Mouse (Mus musculus) midbrain, embryonic 10.5 days (tissue): ENCODE measurements around the gene Ctbp1. TPM values are rescaled to one million over a fixed set of nuclear protein-coding genes. Genes with fewer than 3 reads are reported as not detected.

Source experiments
- DNase-seq: peaks from one replicate; pipeline ENCODE4 v3.0.0-alpha.2; 2017; ENCODE audit warnings: low spot score
- H3K27ac ChIP-seq: fragments of 300-500 bp; sonication (generic); replicated peaks from 2 replicates; pipeline ENCODE4 v1.5.1; 2016; ENCODE audit warnings: mild to moderate bottlenecking
- H3K27me3 ChIP-seq: fragments of 300-500 bp; sonication (generic); 2 replicates; pipeline ENCODE4 v1.6.1; 2016; ENCODE audit warnings: low read depth, mild to moderate bottlenecking; ENCODE audit not compliant: poor library complexity, severe bottlenecking
- H3K36me3 ChIP-seq: fragments of 300-500 bp; sonication (generic); 2 replicates; pipeline ENCODE4 v1.6.1; 2016; ENCODE audit warnings: mild to moderate bottlenecking, moderate library complexity
- H3K4me1 ChIP-seq: fragments of 300-500 bp; sonication (generic); 2 replicates; pipeline ENCODE4 v1.6.1; 2016
- H3K4me3 ChIP-seq: fragments of 300-500 bp; sonication (generic); 2 replicates; pipeline ENCODE4 v1.5.1; 2016; ENCODE audit warnings: mild to moderate bottlenecking, moderate library complexity
- H3K9me3 ChIP-seq: fragments of 300-500 bp; sonication (generic); replicated peaks from 2 replicates; pipeline ENCODE4 v1.6.1; 2016; ENCODE audit warnings: mild to moderate bottlenecking
- WGBS: fragments of 180-500 bp; shearing (Covaris S2); methylation state at CpG from one replicate; pipeline ENCODE4 v1.1.7; 2016; 5-methylcytosine and 5-hydroxymethylcytosine counted together
- polyA plus RNA-seq: library from polyadenylated mRNA; unstranded; fragments of >200 nt; fragmentation: Nextera tagmentation; extraction: Ambion mirVana; gene quantifications from 2 replicates; pipeline ENCODE4 v1.2.1, GENCODE M21; 2016

The Ctbp1 gene
- polyA plus RNA-seq, 1 experiment from 2014 or later = 484 TPM

DNA sequence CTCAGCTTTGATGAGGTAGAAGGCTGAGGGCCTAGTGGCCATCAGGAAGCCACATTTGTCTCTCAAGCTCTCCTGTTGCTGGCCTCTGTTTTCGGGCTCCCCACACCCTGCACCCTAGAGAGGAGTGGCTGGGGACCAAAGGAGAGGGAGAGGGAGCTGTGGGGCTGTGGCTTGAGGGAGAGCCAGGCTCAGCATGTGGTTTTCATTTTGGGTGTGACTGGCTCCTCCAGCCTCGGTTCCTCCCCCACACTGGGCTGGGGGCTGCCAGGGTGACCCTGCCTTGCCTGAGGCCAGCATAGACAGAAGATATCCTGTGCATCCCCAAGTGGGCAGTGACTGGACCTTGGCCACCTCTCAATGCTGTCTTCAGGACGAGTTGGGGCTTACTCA is 36.5 kb downstream of the Ctbp1 start:
- no peak overlapping the region for H3K27ac ChIP-seq
- H3K4me1 ChIP-seq = peaks cover 6% of the 10 kb centered on the region; the same call in 1 of the 2 replicates
- H3K27me3 ChIP-seq = no peaks in the 10 kb centered on the region
- peaks cover 22% of the 10 kb centered on the region for H3K36me3 ChIP-seq
- H3K4me3 ChIP-seq = no peak overlapping the region
- no peak for DNase-seq
- 71% methylated on average over 3 of the region's 3 CpGs for WGBS
- no peaks in the 10 kb centered on the region for H3K9me3 ChIP-seq

DNA sequence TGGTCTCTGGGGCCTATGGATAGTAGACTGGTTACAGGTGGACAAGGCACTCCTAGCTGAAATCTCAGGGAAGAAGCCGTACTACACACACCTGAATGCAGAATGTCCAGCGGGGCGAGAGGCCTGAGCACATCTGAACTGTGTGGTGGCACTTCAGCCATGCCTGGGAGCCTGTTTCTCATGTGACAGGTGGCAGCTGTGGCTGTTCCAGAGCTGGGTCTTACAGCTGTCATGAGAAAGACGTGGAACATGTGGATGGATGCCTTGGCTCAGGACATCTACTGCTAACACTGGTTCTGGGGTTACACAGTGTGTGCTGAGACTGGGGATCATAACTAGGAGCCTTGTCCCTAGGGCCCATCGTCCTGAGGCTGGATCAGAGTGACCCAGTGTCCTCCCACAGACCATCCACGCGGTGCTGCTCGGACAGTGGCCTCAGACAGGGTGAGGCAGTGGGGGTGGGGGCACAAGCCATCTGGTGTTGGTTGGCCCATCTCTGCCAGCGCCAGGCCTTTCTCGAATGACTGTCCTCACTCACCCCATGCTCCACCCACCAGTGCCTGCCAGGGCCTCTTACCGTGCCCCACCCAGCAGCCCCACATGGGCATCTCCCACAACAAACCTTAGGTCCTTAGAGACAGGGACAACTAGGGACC is 37.1 kb downstream of the Ctbp1 start:
- no peaks in the 10 kb centered on the region for H3K9me3 ChIP-seq
- H3K36me3 ChIP-seq = peaks cover 17% of the 10 kb centered on the region
- 94% methylated on average over 11 of the region's 11 CpGs for WGBS
- H3K27ac ChIP-seq = no peak overlapping the region
- no peak overlapping the region for H3K4me3 ChIP-seq
- no peak for DNase-seq
- H3K27me3 ChIP-seq = no peaks in the 10 kb centered on the region
- H3K4me1 ChIP-seq = peaks cover 6% of the 10 kb centered on the region; the same call in 1 of the 2 replicates

DNA sequence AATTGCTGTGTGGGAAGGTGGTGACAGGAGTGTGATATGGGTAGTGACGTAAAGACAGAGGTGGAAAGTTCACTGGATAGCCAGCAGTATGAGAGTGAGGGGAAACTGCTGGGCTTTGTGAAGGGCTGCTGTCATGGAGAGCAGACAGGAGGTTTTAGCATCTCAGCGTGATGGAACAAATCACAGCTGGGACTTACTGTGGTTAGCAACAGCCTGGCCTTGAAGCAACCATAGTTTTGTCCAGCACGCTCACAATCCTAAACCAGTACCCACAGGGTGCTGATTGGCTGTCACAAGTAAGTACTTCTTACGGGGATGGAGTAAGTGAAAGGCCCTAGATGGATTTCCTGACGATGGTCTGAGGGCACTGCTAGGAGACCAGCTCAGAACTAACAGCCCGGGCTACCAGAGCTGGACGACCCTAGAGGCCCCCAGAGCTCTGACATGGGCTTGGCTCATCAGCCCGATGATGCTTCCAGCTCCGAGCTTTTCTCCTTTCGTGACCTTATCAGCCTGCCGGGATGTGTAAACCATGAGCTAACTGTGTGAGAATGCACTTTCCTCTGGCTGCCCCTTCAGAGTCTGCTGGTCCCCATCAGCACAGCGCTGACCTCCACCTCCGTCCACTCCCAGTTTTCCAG is 40.3 kb downstream of the Ctbp1 start:
- Histone ChIP-seq H3K9me3 (no peaks in the 10 kb centered on the region), H3K4me3 (no peak overlapping the region), H3K36me3 (no peaks in the 10 kb centered on the region), H3K27ac (no peak overlapping the region), H3K4me1 (peaks cover 3% of the 10 kb centered on the region; the same call in 1 of the 2 replicates), H3K27me3 (no peaks in the 10 kb centered on the region)
- WGBS = 78% methylated on average over 13 of the region's 13 CpGs
- DNase-seq = no peak

DNA sequence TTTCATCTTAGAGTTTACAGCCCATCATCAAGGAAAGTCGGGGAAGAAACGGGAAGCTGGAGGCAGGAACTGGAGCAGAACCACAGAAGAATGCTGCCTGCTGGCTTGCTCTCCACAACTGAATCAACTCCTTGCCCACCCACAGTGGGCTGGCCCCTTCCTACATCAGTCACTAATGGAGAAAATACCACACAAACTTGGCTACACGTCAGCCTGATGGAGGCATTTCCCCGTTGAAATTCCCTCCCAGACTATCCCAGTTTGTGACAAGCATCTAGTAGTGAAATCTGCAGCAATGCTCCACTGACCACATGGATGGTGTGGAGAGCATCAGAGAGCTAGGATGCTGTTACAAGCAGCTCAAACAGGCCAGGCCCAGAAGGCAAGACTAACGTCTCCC is 42.0 kb downstream of the Ctbp1 start:
- Histone ChIP-seq H3K4me1 (0 out of 2 replicates have a peak, but pooled peaks cover 3% of the 10 kb centered on the region), H3K4me3 (no peak overlapping the region), H3K27ac (no peak overlapping the region), H3K27me3 (no peaks in the 10 kb centered on the region), H3K36me3 (no peaks in the 10 kb centered on the region), H3K9me3 (no peaks in the 10 kb centered on the region)
- DNase-seq = no peak
- WGBS = 84% methylated on average over 5 of the region's 5 CpGs

DNA sequence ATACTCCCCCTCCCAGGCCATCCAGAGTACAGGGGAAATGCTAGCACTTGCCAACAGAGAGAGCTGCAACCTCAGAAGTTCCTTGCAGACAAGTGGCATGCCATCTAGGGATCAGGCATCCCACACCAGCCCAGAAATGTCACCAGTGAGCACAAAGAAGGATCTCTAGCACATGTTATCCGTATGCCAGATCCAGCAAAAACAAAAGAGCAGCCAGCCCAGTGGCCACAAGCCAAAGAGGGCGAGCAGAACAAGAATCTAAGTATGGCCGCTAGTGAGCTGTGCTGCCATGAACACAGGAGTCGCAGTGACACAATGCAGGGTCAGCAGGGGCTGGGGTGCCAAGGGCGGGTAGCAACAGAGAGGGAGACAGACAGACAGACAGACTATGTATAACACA is 44.5 kb downstream of the Ctbp1 start:
- H3K27ac ChIP-seq = no peak overlapping the region
- H3K4me1 ChIP-seq = 0 out of 2 replicates have a peak, but pooled peaks cover 3% of the 10 kb centered on the region
- 76% methylated on average over 5 of the region's 5 CpGs for WGBS
- no peaks in the 10 kb centered on the region for H3K36me3 ChIP-seq
- DNase-seq = no peak
- no peaks in the 10 kb centered on the region for H3K27me3 ChIP-seq
- H3K4me3 ChIP-seq = no peak overlapping the region
- no peaks in the 10 kb centered on the region for H3K9me3 ChIP-seq

DNA sequence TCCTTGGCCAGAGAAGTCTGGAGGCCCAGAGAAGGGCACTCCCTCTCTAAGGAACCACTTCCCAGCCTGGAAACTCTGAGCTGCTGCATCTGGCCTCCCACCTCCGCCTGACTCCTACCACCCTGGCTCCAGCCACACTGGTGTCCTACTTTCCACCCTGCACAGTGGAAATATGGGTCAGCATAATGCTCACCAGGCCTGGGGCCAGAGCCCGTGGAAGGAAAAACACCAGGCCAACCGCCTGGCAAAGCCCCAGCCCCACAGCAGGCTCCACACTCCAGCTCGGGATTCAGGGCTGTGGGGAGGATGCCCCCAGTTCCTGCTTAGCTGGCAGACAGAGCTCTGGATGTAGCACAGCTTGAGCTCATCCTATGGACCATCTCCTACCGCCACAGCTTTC is 46.4 kb downstream of the Ctbp1 start:
- Histone ChIP-seq H3K27me3 (no peaks in the 10 kb centered on the region), H3K4me1 (no peaks in the 10 kb centered on the region), H3K27ac (no peak overlapping the region), H3K4me3 (no peak overlapping the region), H3K36me3 (no peaks in the 10 kb centered on the region), H3K9me3 (no peaks in the 10 kb centered on the region)
- 62% methylated on average over 5 of the region's 5 CpGs for WGBS
- no peak for DNase-seq

DNA sequence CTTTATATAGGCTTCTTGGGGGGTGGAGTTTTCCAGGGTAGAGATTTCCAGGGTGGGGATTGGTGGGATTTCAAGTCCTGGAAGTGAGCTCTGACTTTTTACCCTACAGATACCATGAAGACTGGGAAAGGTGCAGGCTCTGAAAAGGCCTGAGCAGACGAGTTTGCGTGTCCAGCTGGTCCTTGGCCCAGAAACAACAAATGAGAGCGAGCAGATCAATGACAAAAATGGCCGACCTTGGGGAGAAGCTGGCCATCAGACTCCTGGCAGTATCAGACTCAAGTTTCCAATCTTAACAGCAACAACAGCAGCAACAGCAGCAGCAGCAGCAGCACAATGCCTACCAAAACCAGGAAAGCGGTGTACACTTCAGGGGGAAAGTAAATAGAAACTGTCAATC is 49.1 kb downstream of the Ctbp1 start:
- Histone ChIP-seq H3K27me3 (no peaks in the 10 kb centered on the region), H3K27ac (no peak overlapping the region), H3K36me3 (no peaks in the 10 kb centered on the region), H3K4me1 (no peaks in the 10 kb centered on the region), H3K9me3 (no peaks in the 10 kb centered on the region), H3K4me3 (no peak overlapping the region)
- no peak for DNase-seq
- 86% methylated on average over 5 of the region's 5 CpGs for WGBS

DNA sequence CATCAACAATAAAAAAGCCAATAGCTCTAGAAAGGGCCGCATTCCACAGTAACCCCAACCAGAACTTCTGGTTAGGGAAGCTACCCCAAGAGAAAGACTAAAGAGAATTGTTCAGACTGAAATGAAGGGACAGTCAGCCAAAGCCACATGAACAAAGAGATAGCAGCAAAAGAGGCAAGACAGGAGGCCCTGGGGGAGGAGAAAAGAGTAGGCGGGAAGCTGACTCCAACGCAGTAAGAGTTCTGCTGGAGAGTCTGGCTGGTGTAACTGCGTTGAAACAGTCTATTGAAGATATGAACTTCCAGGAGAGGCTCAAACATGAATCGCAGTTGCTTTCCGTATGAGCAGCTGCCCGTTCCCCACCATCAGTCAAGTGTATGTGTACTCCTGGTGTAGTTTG is 50.3 kb downstream of the Ctbp1 start:
- Histone ChIP-seq H3K36me3 (no peaks in the 10 kb centered on the region), H3K9me3 (no peaks in the 10 kb centered on the region), H3K27me3 (no peaks in the 10 kb centered on the region), H3K27ac (no peak overlapping the region), H3K4me1 (peaks cover 4% of the 10 kb centered on the region), H3K4me3 (no peak overlapping the region)
- no peak for DNase-seq
- 91% methylated on average over 7 of the region's 7 CpGs for WGBS

DNA sequence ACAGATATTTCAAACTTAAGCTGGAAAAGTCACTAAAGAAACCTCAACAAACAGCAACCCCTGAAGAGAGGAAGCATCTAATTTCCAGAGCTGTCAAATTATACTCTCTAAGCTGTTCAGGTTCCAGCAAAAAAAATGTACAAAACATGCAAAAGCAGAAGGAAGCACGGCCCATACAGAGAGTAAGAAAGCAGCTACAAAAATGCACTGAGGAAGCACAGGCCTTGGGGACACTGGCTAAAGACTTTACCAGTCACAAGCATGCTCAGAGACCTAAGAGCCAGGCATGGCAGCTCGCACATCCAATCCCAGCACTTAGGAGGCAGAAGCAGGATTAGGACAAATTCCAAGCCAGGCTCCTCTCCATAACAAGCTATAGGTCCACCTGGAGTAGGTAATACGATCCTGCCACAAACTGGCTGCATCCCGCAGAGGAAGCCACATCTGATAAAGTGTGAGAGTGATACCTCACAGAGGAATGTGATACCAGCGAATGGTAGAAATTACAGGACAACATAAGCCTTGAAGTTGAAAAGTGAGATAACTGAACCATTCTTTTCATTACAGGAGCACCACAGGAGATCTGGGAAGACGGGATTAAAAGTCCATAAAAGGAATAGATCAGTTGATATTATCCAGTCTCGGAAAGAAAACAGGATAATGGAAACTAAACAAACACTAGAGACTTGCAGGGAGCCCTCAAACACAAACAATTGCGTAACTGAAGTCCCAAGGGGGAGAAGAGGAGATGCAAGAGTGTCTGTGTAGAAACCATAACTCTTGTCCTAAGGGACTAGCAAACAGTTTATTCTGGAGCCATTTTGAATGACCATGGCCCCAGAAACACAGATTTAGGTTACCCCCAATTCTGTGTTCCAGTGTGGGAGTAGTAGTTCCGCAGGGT is 51.7 kb downstream of the Ctbp1 start:
- no peak for DNase-seq
- 66% methylated on average over 9 of the region's 9 CpGs for WGBS
- Histone ChIP-seq H3K4me1 (peaks cover 18% of the 10 kb centered on the region), H3K36me3 (no peaks in the 10 kb centered on the region), H3K27ac (no peak overlapping the region), H3K9me3 (no peaks in the 10 kb centered on the region), H3K4me3 (no peak overlapping the region), H3K27me3 (no peaks in the 10 kb centered on the region)

DNA sequence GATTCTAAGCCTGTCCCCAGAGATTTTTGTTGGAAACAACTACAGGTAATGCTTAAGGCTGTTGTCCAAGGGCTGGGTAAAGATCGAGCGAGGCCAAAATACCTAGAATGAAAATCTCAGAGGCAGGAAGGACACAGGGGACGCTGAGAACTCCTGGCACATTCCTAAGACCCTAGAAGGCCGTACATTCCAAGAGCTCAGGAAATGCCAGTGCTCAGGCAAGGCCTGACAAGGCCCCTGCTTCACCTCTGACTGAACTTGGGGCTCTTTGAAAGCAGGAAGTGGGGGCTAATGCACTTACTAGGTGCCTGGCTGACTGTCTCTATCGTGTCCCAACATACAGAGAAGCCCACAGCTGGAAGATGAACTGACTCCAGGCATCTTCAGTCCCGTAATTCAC is 52.4 kb downstream of the Ctbp1 start:
- WGBS = 75% methylated on average over 6 of the region's 6 CpGs
- Histone ChIP-seq H3K27me3 (no peaks in the 10 kb centered on the region), H3K27ac (no peak overlapping the region), H3K9me3 (no peaks in the 10 kb centered on the region), H3K4me1 (peaks cover 25% of the 10 kb centered on the region), H3K36me3 (no peaks in the 10 kb centered on the region), H3K4me3 (no peak overlapping the region)
- DNase-seq = no peak

DNA sequence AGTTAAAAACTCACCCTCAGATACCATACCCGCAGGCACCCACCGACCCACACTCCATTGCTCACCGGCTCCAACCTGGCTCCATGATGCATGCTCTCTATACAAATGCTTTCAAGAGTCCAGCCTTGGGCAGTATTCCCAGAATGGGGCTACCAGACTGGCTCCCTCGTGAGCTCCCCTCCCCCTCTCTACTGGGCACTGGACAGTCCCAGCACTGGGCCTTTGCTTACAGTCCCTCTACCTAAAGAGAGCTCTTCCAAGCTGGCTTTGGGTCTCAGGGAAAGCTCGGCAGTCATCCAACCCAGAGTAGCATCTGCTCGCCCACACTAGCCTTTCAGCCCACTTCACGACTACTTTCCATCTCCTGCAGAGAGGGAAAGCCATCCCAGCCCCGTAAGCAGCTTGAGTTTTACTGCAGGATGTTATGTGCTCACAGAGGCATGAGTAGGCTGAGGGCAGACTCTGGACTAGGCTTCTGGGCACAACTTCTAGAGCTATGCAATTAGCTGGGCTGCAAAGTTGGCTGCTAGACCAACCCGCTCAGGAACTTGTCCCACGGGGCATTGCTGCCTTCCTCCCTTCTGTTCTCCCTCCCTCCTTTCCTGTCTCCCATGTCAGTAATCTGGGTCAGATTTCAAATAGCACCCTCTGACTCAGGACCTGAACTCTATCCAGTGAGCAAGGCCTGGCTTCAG is 54.3 kb downstream of the Ctbp1 start:
- Histone ChIP-seq H3K27me3 (no peaks in the 10 kb centered on the region; the same call in 1 of the 2 replicates), H3K27ac (no peak overlapping the region; the same call in 1 of the 2 replicates), H3K36me3 (no peaks in the 10 kb centered on the region), H3K4me3 (no peak overlapping the region), H3K9me3 (no peaks in the 10 kb centered on the region), H3K4me1 (peaks cover 36% of the 10 kb centered on the region)
- 81% methylated on average over 10 of the region's 10 CpGs for WGBS
- DNase-seq = no peak

DNA sequence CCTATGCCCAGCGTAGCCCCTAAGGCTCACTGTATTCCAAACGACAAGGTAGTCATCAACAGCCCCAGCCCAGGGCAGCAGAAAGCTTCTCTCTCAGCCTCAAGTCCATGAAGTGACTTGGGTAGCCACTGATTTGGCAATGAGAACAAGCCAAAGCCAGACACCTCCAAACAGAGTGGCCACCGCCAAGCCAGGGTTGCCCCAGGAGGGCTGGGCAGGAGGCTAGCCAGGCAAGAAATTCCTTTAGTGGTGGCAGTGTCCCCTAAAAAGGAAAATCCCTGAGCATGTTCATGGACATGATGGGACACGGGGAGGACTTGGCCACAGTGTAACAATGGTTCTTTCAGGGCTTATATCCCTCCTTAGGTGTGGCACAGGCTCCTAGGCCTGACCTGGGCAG is 55.0 kb downstream of the Ctbp1 start:
- WGBS = 95% methylated on average over 4 of the region's 4 CpGs
- Histone ChIP-seq H3K4me3 (no peak overlapping the region), H3K9me3 (no peaks in the 10 kb centered on the region), H3K36me3 (no peaks in the 10 kb centered on the region), H3K27me3 (no peaks in the 10 kb centered on the region; the same call in 1 of the 2 replicates), H3K27ac (no peak overlapping the region), H3K4me1 (peaks cover 36% of the 10 kb centered on the region)
- DNase-seq = no peak
